ENCODE assay signal across 11 mouse cellular contexts in the genomic region with DNA sequence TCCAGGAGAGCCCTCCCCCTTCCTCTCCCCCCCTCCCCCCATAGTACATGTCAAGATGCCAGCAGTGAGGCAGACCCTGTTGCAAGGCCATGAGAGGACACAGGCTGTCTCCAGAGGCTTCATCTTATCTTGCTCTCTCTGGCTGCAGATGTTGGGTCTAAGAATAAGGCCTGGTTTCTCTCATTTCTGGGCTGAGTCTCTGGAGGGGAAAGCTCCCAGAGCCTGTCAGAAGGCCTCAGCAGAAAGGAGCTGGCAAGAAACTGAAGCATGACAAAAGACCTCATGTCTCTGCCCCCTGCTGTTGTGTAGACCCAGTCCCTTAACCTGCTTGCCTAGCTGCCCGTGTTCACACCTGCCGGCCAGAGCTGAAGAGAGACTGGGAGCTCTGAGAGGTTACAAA. TPM values are rescaled to one million over a fixed set of nuclear protein-coding genes. Genes with fewer than 3 reads are reported as not detected.
DNase-seq lines count a peak whose midpoint lies in the region; ATAC-seq and TF ChIP-seq lines count a peak whose summit lies in the region.
"Had no signal": no experiment of that assay in that cellular context is flagged by ENCODE, and none has a peak within 500 bp of the region (broad histone marks: within the 10 kb centered on the region; RNA-seq: fewer than 3 reads in every experiment).

No protein-coding gene starts in this region.

- H3K9ac ChIP-seq in kidney, embryonic 16.5 days (replicated peaks; ENCODE audit: low read length) = peak overlapping the region; percentile 29; the same call in 1 of the 2 replicates
- no peak overlapping the region for H3K9ac ChIP-seq in heart, embryonic 12.5 days
- H3K9ac ChIP-seq in limb, embryonic 15.5 days = no peak overlapping the region
- no peak overlapping the region for H3K9ac ChIP-seq in forebrain, embryonic 13.5 days
- H3K9ac ChIP-seq: liver, embryonic 14.5 days had no signal

- no peak for TF ChIP-seq CTCF in kidney, adult 2 months (conservative IDR thresholded peaks at IDR 0.05; ENCODE audit: insufficient read depth, insufficient read length, low read depth, low read length)

- DNase-seq in kidney, adult 2 months = no peak
- no peak for DNase-seq in left cerebral cortex, postnatal 36 days (ENCODE audit: low spot score in 2 of 2)
- no peak for DNase-seq in ovary, adult 18-20 months (ENCODE audit: low spot score)
- DNase-seq: kidney, postnatal 36 days had no signal

- WGBS in kidney, embryonic 16.5 days = 65% methylated on average over 2 of the region's 2 CpGs
- WGBS in kidney, adult 2 months = 70% methylated on average over 2 of the region's 2 CpGs
- WGBS in heart, embryonic 12.5 days = 32% methylated on average over 2 of the region's 2 CpGs
- WGBS in limb, embryonic 15.5 days = 67% methylated on average over 2 of the region's 2 CpGs
- 76% methylated on average over 2 of the region's 2 CpGs for WGBS in forebrain, embryonic 13.5 days

- no peak overlapping the region for H3K4me2 ChIP-seq in kidney, embryonic 16.5 days (replicated peaks; ENCODE audit: low read depth, low read length)
- no peak overlapping the region for H3K4me2 ChIP-seq in heart, embryonic 12.5 days
- no peak overlapping the region for H3K4me2 ChIP-seq in limb, embryonic 15.5 days
- H3K4me2 ChIP-seq in forebrain, embryonic 13.5 days = no peak overlapping the region

- peaks cover 47% of the 10 kb centered on the region for H3K4me1 ChIP-seq in kidney, embryonic 16.5 days (ENCODE audit: insufficient read depth, low read length)
- H3K4me1 ChIP-seq in kidney, adult 2 months (ENCODE audit: control insufficient read depth, insufficient read depth, low read length) = peaks cover 15% of the 10 kb centered on the region
- H3K4me1 ChIP-seq in brown adipose tissue, adult 24 weeks (ENCODE audit: control insufficient read depth, insufficient read depth, insufficient read length, low read length) = 0 out of 2 replicates have a peak, but pooled peaks cover 7% of the 10 kb centered on the region
- peaks cover 51% of the 10 kb centered on the region for H3K4me1 ChIP-seq in heart, embryonic 12.5 days (replicated peaks)
- peaks cover 56% of the 10 kb centered on the region for H3K4me1 ChIP-seq in limb, embryonic 15.5 days
- H3K4me1 ChIP-seq in forebrain, embryonic 13.5 days = peaks cover 14% of the 10 kb centered on the region; the same call in 1 of the 2 replicates

- no peaks in the 10 kb centered on the region for H3K27me3 ChIP-seq in kidney, embryonic 16.5 days (ENCODE audit: insufficient read depth, low read length)
- H3K27me3 ChIP-seq in kidney, adult 2 months (replicated peaks; ENCODE audit: control insufficient read depth, insufficient read depth, low read length) = no peaks in the 10 kb centered on the region
- H3K27me3 ChIP-seq in heart, embryonic 12.5 days (replicated peaks) = no peaks in the 10 kb centered on the region
- H3K27me3 ChIP-seq in limb, embryonic 15.5 days = no peaks in the 10 kb centered on the region
- no peaks in the 10 kb centered on the region for H3K27me3 ChIP-seq in forebrain, embryonic 13.5 days

- no peak overlapping the region for H3K4me3 ChIP-seq in kidney, embryonic 16.5 days (ENCODE audit: low read length)
- H3K4me3 ChIP-seq in kidney, adult 2 months (ENCODE audit: insufficient read depth, low read depth, low read length) = no peak overlapping the region
- no peak overlapping the region for H3K4me3 ChIP-seq in brown adipose tissue, adult 24 weeks (ENCODE audit: insufficient read depth, low read depth, low read length)
- H3K4me3 ChIP-seq in heart, embryonic 12.5 days = no peak overlapping the region
- H3K4me3 ChIP-seq in limb, embryonic 15.5 days = no peak overlapping the region
- H3K4me3 ChIP-seq in forebrain, embryonic 13.5 days = no peak overlapping the region

- no peak for ATAC-seq in kidney, embryonic 16.5 days (ENCODE audit: low FRiP score, low TSS enrichment)
- peak; percentile 31; the same call in 1 of the 2 replicates for ATAC-seq in heart, embryonic 12.5 days (ENCODE audit: insufficient number of reproducible peaks, low FRiP score)
- ATAC-seq in limb, embryonic 15.5 days (ENCODE audit: insufficient number of reproducible peaks, low FRiP score, low TSS enrichment, low read depth) = no peak
- no peak for ATAC-seq in forebrain, embryonic 13.5 days

- no peaks in the 10 kb centered on the region for H3K9me3 ChIP-seq in kidney, embryonic 16.5 days (ENCODE audit: low read length)
- H3K9me3 ChIP-seq in heart, embryonic 12.5 days (replicated peaks) = no peaks in the 10 kb centered on the region
- H3K9me3 ChIP-seq in limb, embryonic 15.5 days = no peaks in the 10 kb centered on the region
- H3K9me3 ChIP-seq in forebrain, embryonic 13.5 days (replicated peaks) = no peaks in the 10 kb centered on the region

- no peaks in the 10 kb centered on the region for H3K36me3 ChIP-seq in kidney, embryonic 16.5 days (ENCODE audit: insufficient read depth, low read length)
- no peaks in the 10 kb centered on the region for H3K36me3 ChIP-seq in kidney, adult 2 months (ENCODE audit: control insufficient read depth, insufficient read depth, low read length)
- no peaks in the 10 kb centered on the region for H3K36me3 ChIP-seq in heart, embryonic 12.5 days
- no peaks in the 10 kb centered on the region for H3K36me3 ChIP-seq in limb, embryonic 15.5 days
- H3K36me3 ChIP-seq in forebrain, embryonic 13.5 days (ENCODE audit: poor library complexity, severe bottlenecking) = no peaks in the 10 kb centered on the region

- intact Hi-C loops in left cerebral cortex, postnatal 36 days (cut with DNase I) = no loop called here

- H3K27ac ChIP-seq in kidney, embryonic 16.5 days (ENCODE audit: low read length) = peak overlapping the region; percentile 56
- no peak overlapping the region for H3K27ac ChIP-seq in kidney, adult 2 months (ENCODE audit: insufficient read depth, low read depth, low read length)
- H3K27ac ChIP-seq in brown adipose tissue, adult 24 weeks (replicated peaks; ENCODE audit: low read depth, low read length) = peak overlapping the region; percentile 38; the same call in 1 of the 2 replicates
- H3K27ac ChIP-seq in heart, embryonic 12.5 days (ENCODE audit: poor library complexity, severe bottlenecking) = peak overlapping the region; percentile 62
- H3K27ac ChIP-seq in limb, embryonic 15.5 days = peak overlapping the region; percentile 80
- no peak overlapping the region for H3K27ac ChIP-seq in forebrain, embryonic 13.5 days
- H3K27ac ChIP-seq: liver, embryonic 14.5 days had no signal

- no peak for TF ChIP-seq POLR2A in kidney, adult 2 months (IDR thresholded peaks at IDR 0.05; ENCODE audit: low read depth, low read length)

RNA-seq across cellular contexts. Expression of a gene that starts 19.5 kb away (rescaled TPM):
- 47.5 and 48.0 TPM in 2 replicates for polyA plus RNA-seq in kidney, embryonic 16.5 days (2015; fragmentation: Nextera tagmentation; extraction: Ambion mirVana)
- 20.1 and 22.2 TPM in 2 replicates for polyA plus RNA-seq in kidney, adult 2 months (2012; rRNA removed)
- polyA plus RNA-seq in brown adipose tissue, adult 24 weeks (2012; ENCODE audit: insufficient read depth, insufficient read length, missing spikeins) = 33.0 and 33.8 TPM in 2 replicates
- 56.5 and 58.0 TPM in 2 replicates for polyA plus RNA-seq in heart, embryonic 12.5 days (2016; fragmentation: Nextera tagmentation; extraction: Ambion mirVana)
- 50.3 and 58.1 TPM in 2 replicates for polyA plus RNA-seq in limb, embryonic 15.5 days (2015; fragmentation: Nextera tagmentation; extraction: Ambion mirVana)
- 1 to 10 TPM; 4.1 to 5.1 TPM for total RNA-seq in left cerebral cortex, postnatal 36 days (2021)
- 7.8 and 9.1 TPM in 2 replicates for polyA plus RNA-seq in forebrain, embryonic 13.5 days (2015; fragmentation: Nextera tagmentation; extraction: Ambion mirVana)

RNA-seq across cellular contexts. Expression of a gene that starts 46.5 kb away (rescaled TPM):
- polyA plus RNA-seq in kidney, embryonic 16.5 days (2015; fragmentation: Nextera tagmentation; extraction: Ambion mirVana) = not detected in 2 replicates
- polyA plus RNA-seq in kidney, adult 2 months (2012; rRNA removed) = 2.6 and 3.2 TPM in 2 replicates
- not detected in 2 replicates for polyA plus RNA-seq in brown adipose tissue, adult 24 weeks (2012; ENCODE audit: insufficient read depth, insufficient read length, missing spikeins)
- polyA plus RNA-seq in heart, embryonic 12.5 days (2016; fragmentation: Nextera tagmentation; extraction: Ambion mirVana) = 8.9 and 10.4 TPM in 2 replicates
- polyA plus RNA-seq in limb, embryonic 15.5 days (2015; fragmentation: Nextera tagmentation; extraction: Ambion mirVana) = not detected in 2 replicates
- total RNA-seq in left cerebral cortex, postnatal 36 days (2021) = not detected
- not detected in 2 replicates for polyA plus RNA-seq in forebrain, embryonic 13.5 days (2015; fragmentation: Nextera tagmentation; extraction: Ambion mirVana)
- total RNA-seq: gastrocnemius, postnatal 10 days had no signal

Comparison
In these comparisons a context has a peak if more than half of its experiments do, and no peak if none do; other contexts are left out.
1. H3K27ac ChIP-seq: peak in kidney, embryonic 16.5 days (single experiment), brown adipose tissue, adult 24 weeks (single experiment), heart, embryonic 12.5 days (single experiment) and limb, embryonic 15.5 days (single experiment); none in kidney, adult 2 months (single experiment) and forebrain, embryonic 13.5 days (single experiment).